Mouse (Mus musculus) liver, postnatal 0 days (tissue): ENCODE results near the gene Hoxd10.

Experiments
- CTCF ChIP-seq: sonication (generic); IDR thresholded peaks from 2 replicates; pipeline ENCODE4 v1.5.1; 2016; ENCODE audit warnings: antibody characterized with exemption, low read depth
- EP300 ChIP-seq: IDR thresholded peaks from 2 replicates; pipeline ENCODE4 v1.6.1; 2016; ENCODE audit warnings: antibody characterized with exemption, low read depth, mild to moderate bottlenecking

DNA sequence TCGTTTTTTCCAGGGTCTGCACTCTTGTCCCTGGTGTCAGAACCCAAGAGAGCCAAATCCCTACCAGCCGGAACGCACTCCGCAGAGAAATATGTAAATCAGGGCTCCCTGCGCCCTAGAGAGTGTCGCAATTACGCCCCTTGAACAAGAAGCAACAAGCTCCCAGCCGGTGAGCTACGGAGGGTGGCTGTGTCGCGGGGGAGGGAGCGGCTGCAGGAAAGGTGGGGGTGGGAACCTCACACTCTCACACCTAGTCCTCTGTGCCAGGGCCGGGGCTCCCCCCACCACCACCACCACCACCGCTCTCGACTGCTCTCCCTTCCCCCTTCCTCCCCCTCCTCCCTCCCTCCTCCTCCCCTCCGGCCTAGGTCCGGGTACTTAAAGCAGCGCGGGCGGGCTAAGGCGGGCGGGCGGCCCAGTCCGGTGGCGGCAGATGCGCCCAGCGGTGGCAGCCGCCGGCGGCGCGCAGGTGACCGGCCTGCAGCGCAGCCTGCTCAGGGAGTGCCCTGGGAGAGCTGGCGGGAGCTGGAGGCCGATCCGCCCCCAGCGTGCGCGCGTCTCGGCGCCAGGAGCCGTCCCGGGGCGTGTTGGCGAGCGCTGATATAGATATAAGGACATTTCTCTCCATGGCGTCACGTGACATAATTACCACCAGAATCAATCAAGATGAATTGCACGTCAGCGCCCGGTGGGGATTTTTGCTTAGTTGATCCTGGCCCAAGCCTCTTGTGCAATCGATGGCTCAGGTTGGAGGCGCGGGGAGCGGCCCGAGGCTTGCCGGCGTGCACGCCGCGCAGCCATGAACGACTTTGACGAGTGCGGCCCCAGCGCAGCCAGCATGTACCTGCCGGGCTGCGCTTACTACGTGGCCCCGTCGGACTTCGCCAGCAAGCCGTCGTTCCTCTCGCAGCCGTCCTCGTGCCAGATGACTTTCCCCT lies 9.9 kb upstream of the Hoxd10 start:
- no peak for TF ChIP-seq CTCF
- no peak for TF ChIP-seq EP300
